Mouse (Mus musculus) small intestine, adult 2 months (tissue): ENCODE results near the gene Tec.

Experiments
- CTCF ChIP-seq: fragments of 200-500 bp; IDR thresholded peaks from 2 replicates; pipeline ENCODE4 v1.5.1; 2012; ENCODE audit warnings: low read depth, mild to moderate bottlenecking, control low read depth, inconsistent platforms, low read length, moderate library complexity, mixed read lengths; ENCODE audit not compliant: insufficient replicate concordance, insufficient read length; ENCODE audit errors: extremely low read depth
- POLR2A ChIP-seq: fragments of 200-500 bp; IDR thresholded peaks from 2 replicates; pipeline ENCODE4 v1.6.1; 2012; ENCODE audit warnings: low read depth, mild to moderate bottlenecking, control low read depth, inconsistent platforms, low read length, moderate library complexity

- TF ChIP-seq POLR2A (no peak), CTCF (no peak)
These were observed 1.1 kb downstream of the Tec start for GRCm38 (mm10) chr5:72867036-72867672.
